Mouse (Mus musculus) splenic B cell, adult 2 months (primary cell): Measurements from ENCODE around the gene Snrpc.
"Not testable (repeated sequence)": the region's sequence is repeated elsewhere in the genome, so short reads cannot be mapped to it uniquely, and the experiment has no call there.

ENCODE experiments used
- DNase-seq: peaks from one replicate; pipeline ENCODE4 v3.0.0-alpha.2; 2011; ENCODE audit warnings: low read depth, low spot score
- H3K27me3 ChIP-seq: 2 replicates; pipeline ENCODE4 v1.6.1; 2012; ENCODE audit warnings: mild to moderate bottlenecking, low read length, moderate library complexity, mixed read lengths; ENCODE audit not compliant: control insufficient read depth, poor library complexity, insufficient read depth, severe bottlenecking
- H3K36me3 ChIP-seq: 2 replicates; pipeline ENCODE4 v1.6.1; 2012; ENCODE audit warnings: mild to moderate bottlenecking, low read length, moderate library complexity, mixed read lengths; ENCODE audit not compliant: control insufficient read depth, poor library complexity, insufficient read depth, severe bottlenecking

Gene Snrpc

GRCm38 (mm10) chr17:27837850-27838249 is at the start of gene Snrpc:
Gene Snrpc, plus strand, starts transcription at chr17:27838150.
- H3K36me3 ChIP-seq, H3K27me3 ChIP-seq, DNase-seq: not testable (repeated sequence)

GRCm38 (mm10) chr17:27788456-27789172 is 49.3 kb upstream of the Snrpc start:
- DNase-seq, result no peak
- no peaks in the 10 kb centered on the region for H3K27me3 ChIP-seq
- peaks cover 14% of the 10 kb centered on the region for H3K36me3 ChIP-seq

DNA sequence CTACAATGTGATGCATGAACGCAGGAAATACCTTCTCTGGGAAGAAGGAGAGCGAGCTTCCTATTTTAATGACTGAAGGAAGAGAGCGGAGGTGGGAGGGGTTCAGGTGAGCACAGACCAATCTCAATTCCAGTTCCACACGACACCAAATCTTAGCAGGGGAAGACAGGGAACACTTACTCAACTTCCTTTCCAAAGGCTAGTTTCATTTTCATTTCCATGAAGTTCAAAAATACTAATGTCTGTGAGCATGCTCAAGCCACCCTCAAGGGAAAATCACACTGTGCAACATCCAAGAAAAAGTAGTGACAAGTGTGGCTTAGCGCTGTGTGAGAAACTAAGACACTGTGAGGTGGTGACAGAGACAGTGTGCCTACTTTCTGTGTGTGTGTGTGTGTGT is 47.9 kb upstream of the Snrpc start:
- Histone ChIP-seq H3K36me3 (peaks cover 8% of the 10 kb centered on the region), H3K27me3 (no peaks in the 10 kb centered on the region)
- no peak for DNase-seq

- no peaks in the 10 kb centered on the region for H3K27me3 ChIP-seq
- peaks cover 4% of the 10 kb centered on the region; the same call in 1 of the 2 replicates for H3K36me3 ChIP-seq
- no peak for DNase-seq
These were observed 47.0 kb upstream of the Snrpc start for GRCm38 (mm10) chr17:27790976-27791375.

- no peaks in the 10 kb centered on the region for H3K27me3 ChIP-seq
- peaks cover 4% of the 10 kb centered on the region; the same call in 1 of the 2 replicates for H3K36me3 ChIP-seq
- no peak for DNase-seq
These were observed 46.4 kb upstream of the Snrpc start for GRCm38 (mm10) chr17:27791556-27791955.

DNA sequence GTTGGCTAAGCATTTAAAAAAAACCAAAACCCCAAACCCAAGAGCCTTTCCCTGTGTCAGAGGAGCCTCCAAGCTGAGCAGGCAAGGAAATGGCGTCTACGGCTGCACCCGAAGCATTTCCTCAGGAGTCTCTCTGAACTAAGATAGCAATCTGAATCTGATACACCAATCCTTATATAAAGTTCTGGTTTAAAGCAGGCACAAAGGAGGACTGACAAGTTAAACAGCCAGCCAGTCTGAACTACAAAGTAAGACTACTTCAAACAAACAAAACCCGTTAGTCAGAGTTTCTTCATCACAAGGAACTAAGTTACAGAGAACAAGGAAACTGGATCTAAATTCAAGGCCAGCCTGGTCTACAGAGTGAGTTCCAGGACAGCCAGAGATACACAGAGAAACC is 45.4 kb upstream of the Snrpc start:
- H3K27me3 ChIP-seq, result no peaks in the 10 kb centered on the region

DNA sequence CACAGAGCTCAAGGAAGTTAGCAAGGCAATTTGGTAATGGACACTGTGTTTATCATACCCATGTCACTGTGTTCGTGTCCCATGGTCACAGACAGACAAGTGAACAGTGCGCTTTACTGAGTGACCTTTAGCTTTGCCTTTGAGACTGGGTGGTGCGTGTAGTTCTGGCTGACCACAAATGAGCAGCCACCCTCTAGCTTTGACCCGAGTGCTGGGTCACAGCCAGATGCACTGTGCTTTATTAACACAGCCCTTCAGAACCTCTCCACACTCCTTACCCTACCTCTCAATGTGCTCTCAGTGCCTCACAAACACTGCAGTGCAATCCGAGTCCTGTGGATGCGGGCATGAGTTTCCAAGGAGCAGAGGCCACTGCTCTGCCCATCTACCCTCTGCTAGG is 44.8 kb upstream of the Snrpc start:
- no peak for DNase-seq
- no peaks in the 10 kb centered on the region for H3K27me3 ChIP-seq
- H3K36me3 ChIP-seq, result peaks cover 2% of the 10 kb centered on the region; the same call in 1 of the 2 replicates

More for the DNA sequence above, 45.4 kb upstream of the Snrpc start:
- H3K36me3 ChIP-seq, result peaks cover 4% of the 10 kb centered on the region; the same call in 1 of the 2 replicates
- DNase-seq, result no peak

GRCm38 (mm10) chr17:27796780-27797179 is 41.2 kb upstream of the Snrpc start:
- Histone ChIP-seq H3K27me3 (no peaks in the 10 kb centered on the region), H3K36me3 (peaks cover 2% of the 10 kb centered on the region; the same call in 1 of the 2 replicates)
- DNase-seq, result no peak

DNA sequence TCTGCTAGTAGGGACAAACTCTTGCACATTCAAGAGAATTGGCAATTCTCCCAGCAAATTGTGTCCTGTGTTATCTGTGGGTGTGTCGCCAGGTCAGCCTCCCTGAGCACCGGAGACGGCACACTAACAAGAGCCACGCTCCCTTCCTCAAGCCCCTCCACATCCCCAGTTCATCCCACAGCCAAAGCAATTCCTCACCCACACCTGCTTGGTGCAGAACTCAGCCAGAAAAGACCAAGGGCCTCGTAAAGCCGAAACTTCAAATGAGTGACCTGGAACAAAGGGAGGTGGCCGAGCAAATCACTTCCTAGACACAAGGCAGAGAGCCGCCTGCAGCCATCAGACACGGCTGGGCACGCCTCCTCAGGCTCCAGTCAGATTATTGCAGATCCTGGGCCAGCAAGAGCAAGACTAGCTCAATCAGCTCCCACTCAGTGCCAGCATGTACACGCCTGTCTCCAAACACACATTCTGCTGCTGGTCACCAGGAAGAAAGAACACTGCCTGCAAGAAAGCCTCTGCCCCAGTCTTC is 40.5 kb upstream of the Snrpc start:
- no peak for DNase-seq
- H3K27me3 ChIP-seq, result no peaks in the 10 kb centered on the region
- peaks cover 2% of the 10 kb centered on the region; the same call in 1 of the 2 replicates for H3K36me3 ChIP-seq

- DNase-seq, result peak; percentile 40
- Histone ChIP-seq H3K27me3 (no peaks in the 10 kb centered on the region), H3K36me3 (no peaks in the 10 kb centered on the region; the same call in 1 of the 2 replicates)
These were observed 38.0 kb upstream of the Snrpc start for GRCm38 (mm10) chr17:27799771-27800584.

DNA sequence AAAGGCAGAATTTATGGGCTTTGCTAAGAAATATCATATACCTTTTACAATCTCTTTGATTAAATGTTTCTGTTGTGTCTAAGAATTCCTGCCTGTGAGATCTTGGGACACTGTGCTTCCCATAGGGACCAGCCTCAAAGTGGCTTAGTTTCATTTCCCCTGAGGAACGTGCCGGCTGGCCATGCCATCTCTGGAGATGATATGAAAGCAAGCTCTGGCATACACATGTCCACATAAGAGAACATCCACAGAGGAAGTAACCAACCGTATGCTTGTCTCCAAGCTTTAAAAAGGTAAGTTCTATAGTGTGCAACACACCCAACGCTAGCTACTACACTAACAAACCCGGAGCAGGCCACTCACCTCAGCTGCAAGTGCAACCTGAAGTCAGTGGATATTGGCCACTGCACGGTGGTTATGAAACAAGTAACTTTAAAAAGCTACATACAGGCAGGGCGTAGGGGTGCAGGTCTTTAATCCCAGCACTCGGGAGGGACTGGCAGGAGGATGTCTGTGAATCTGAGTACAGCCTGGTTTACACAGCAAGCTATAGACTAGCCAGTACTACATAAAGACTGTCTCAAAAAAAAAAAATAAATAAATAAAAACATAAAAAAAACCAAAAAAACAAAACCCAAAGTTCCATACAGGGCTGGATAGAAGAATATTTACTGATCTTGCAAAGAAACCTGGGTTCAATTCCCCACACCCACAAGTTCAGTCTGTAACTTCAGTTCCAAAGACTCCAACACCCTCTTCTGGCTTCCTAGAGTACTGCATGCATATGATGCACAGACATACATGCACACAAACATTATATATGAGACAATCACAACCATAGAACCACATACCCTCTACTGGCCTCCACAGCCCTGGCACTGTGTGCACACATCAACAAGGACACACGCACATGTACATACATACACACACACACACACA is 37.0 kb upstream of the Snrpc start:
- no peaks in the 10 kb centered on the region; the same call in 1 of the 2 replicates for H3K36me3 ChIP-seq
- H3K27me3 ChIP-seq, result no peaks in the 10 kb centered on the region
- peak; percentile 24 for DNase-seq

GRCm38 (mm10) chr17:27803752-27804151 is 34.2 kb upstream of the Snrpc start:
- no peak for DNase-seq
- no peaks in the 10 kb centered on the region for H3K27me3 ChIP-seq
- no peaks in the 10 kb centered on the region; the same call in 1 of the 2 replicates for H3K36me3 ChIP-seq

DNA sequence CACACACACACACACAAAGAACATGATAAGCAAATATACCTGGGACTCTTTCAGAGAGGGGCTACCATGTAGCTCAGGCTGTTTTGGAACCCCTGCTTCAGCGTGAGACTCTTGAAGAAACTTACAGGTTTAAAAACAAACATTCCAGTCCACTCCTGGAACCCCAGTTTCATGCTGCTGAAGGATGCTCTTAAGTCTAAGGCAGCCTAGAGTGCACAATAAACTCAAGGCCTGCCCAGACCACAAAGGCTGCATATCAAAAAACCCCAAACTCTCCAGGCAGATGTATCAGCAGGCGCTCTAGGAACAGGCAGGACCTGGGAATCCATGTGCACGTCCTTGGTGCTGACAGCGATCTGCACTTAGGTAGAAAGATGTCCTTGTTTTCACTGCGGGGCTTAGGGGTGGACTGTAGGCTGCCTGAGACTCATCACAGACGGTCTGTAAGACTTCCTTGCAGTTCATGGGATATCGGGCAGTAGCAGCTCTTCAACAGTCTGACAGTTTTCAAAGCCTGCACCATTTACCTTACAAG is 33.7 kb upstream of the Snrpc start:
- no peak for DNase-seq
- no peaks in the 10 kb centered on the region for H3K27me3 ChIP-seq
- no peaks in the 10 kb centered on the region; the same call in 1 of the 2 replicates for H3K36me3 ChIP-seq
